ENCODE assay signal across 8 mouse cellular contexts in genomic region chr14:119006441-119007102, GRCm38 (mm10).
DNase-seq lines count a peak whose midpoint lies in the region; ATAC-seq and TF ChIP-seq lines count a peak whose summit lies in the region.

No protein-coding gene starts in this region.

- TF ChIP-seq CTCF in gastrocnemius, adult 2 months (IDR thresholded peaks at IDR 0.05) = no peak
- no peak for TF ChIP-seq CTCF in E14TG2a.4 (conservative IDR thresholded peaks at IDR 0.05; ENCODE audit: low read length)

- no peak for ATAC-seq in embryonic facial prominence, embryonic 13.5 days (ENCODE audit: insufficient number of reproducible peaks, insufficient read depth, low FRiP score, low TSS enrichment, low read depth)
- ATAC-seq in kidney, embryonic 14.5 days (ENCODE audit: low FRiP score, low TSS enrichment) = no peak
- peak; percentile 4; the same call in 1 of the 2 replicates for ATAC-seq in midbrain, embryonic 16.5 days

- peak overlapping the region; percentile 81 for H3K4me2 ChIP-seq in embryonic facial prominence, embryonic 13.5 days
- H3K4me2 ChIP-seq in kidney, embryonic 14.5 days (replicated peaks; ENCODE audit: low read depth, low read length) = peak overlapping the region; percentile 86
- H3K4me2 ChIP-seq in midbrain, embryonic 16.5 days (ENCODE audit: low read length) = peak overlapping the region; percentile 92

- H3K9me3 ChIP-seq in E14TG2a.4 (ENCODE audit: low read length) = no peaks in the 10 kb centered on the region
- H3K9me3 ChIP-seq in embryonic facial prominence, embryonic 13.5 days = no peaks in the 10 kb centered on the region
- no peaks in the 10 kb centered on the region for H3K9me3 ChIP-seq in kidney, embryonic 14.5 days (ENCODE audit: control insufficient read depth, low read length)
- no peaks in the 10 kb centered on the region for H3K9me3 ChIP-seq in midbrain, embryonic 16.5 days (replicated peaks; ENCODE audit: control insufficient read depth, low read length, poor library complexity, severe bottlenecking)

- DNase-seq in gastrocnemius, adult 2 months = no peak
- DNase-seq in gastrocnemius, adult 18-20 months (ENCODE audit: low spot score) = no peak
- no peak for DNase-seq in adrenal gland, adult 2 months
- DNase-seq in adrenal gland, adult 8-10 months = no peak

- peak overlapping the region; percentile 92 for H3K27ac ChIP-seq in gastrocnemius, adult 2 months
- H3K27ac ChIP-seq in embryonic facial prominence, embryonic 13.5 days = peak overlapping the region; percentile 14; the same call in 1 of the 2 replicates
- H3K27ac ChIP-seq in kidney, embryonic 14.5 days (ENCODE audit: low read depth, low read length) = peak overlapping the region; percentile 67; the same call in 1 of the 2 replicates
- peak overlapping the region; percentile 82 for H3K27ac ChIP-seq in midbrain, embryonic 16.5 days (ENCODE audit: low read length)

- no peaks in the 10 kb centered on the region for H3K27me3 ChIP-seq in E14TG2a.4 (ENCODE audit: insufficient read depth, low read length)
- H3K27me3 ChIP-seq in embryonic facial prominence, embryonic 13.5 days = no peaks in the 10 kb centered on the region
- no peaks in the 10 kb centered on the region for H3K27me3 ChIP-seq in kidney, embryonic 14.5 days (ENCODE audit: control insufficient read depth, insufficient read depth, low read length)
- H3K27me3 ChIP-seq in midbrain, embryonic 16.5 days (ENCODE audit: control insufficient read depth, insufficient read depth, low read depth, low read length) = no peaks in the 10 kb centered on the region

- no peaks in the 10 kb centered on the region for H3K36me3 ChIP-seq in E14TG2a.4 (ENCODE audit: insufficient read depth, low read length)
- peaks cover 14% of the 10 kb centered on the region for H3K36me3 ChIP-seq in embryonic facial prominence, embryonic 13.5 days
- H3K36me3 ChIP-seq in kidney, embryonic 14.5 days (ENCODE audit: control insufficient read depth, insufficient read depth, low read length) = peaks cover 5% of the 10 kb centered on the region; the same call in 1 of the 2 replicates
- H3K36me3 ChIP-seq in midbrain, embryonic 16.5 days (ENCODE audit: control insufficient read depth, insufficient read depth, low read length) = peaks cover 5% of the 10 kb centered on the region; the same call in 1 of the 2 replicates

- intact Hi-C loops in gastrocnemius, adult 2 months (cut with DNase I) = loop anchor here (10.0 kb wide), 1 partner anchor 302 kb away; the partner anchor contains the start of gene Abcc4

- H3K4me1 ChIP-seq in E14TG2a.4 (replicated peaks; ENCODE audit: low read depth, low read length) = peaks cover 27% of the 10 kb centered on the region
- peaks cover 3% of the 10 kb centered on the region; the same call in 1 of the 2 replicates for H3K4me1 ChIP-seq in embryonic facial prominence, embryonic 13.5 days
- no peaks in the 10 kb centered on the region for H3K4me1 ChIP-seq in kidney, embryonic 14.5 days (ENCODE audit: control insufficient read depth, insufficient read depth, low read length)
- H3K4me1 ChIP-seq in midbrain, embryonic 16.5 days (ENCODE audit: control insufficient read depth, insufficient read depth, low read length) = peaks cover 9% of the 10 kb centered on the region

- H3K9ac ChIP-seq in embryonic facial prominence, embryonic 13.5 days = peak overlapping the region; percentile 66
- peak overlapping the region; percentile 52 for H3K9ac ChIP-seq in kidney, embryonic 14.5 days (ENCODE audit: low read depth, low read length)
- peak overlapping the region; percentile 53 for H3K9ac ChIP-seq in midbrain, embryonic 16.5 days (ENCODE audit: low read depth, low read length)

- WGBS in embryonic facial prominence, embryonic 13.5 days = 4% methylated on average over 49 of the region's 49 CpGs
- 1% methylated on average over 49 of the region's 49 CpGs for WGBS in kidney, embryonic 14.5 days
- WGBS in midbrain, embryonic 16.5 days = under 1% methylated on average over 49 of the region's 49 CpGs

- H3K4me3 ChIP-seq in gastrocnemius, adult 2 months = peak overlapping the region; percentile 81
- peak overlapping the region; percentile 77 for H3K4me3 ChIP-seq in E14TG2a.4 (replicated peaks; ENCODE audit: low read length)
- H3K4me3 ChIP-seq in embryonic facial prominence, embryonic 13.5 days = peak overlapping the region; percentile 51
- H3K4me3 ChIP-seq in kidney, embryonic 14.5 days (ENCODE audit: low read length) = peak overlapping the region; percentile 51
- peak overlapping the region; percentile 51 for H3K4me3 ChIP-seq in midbrain, embryonic 16.5 days (ENCODE audit: low read depth, low read length)

Comparison
In these comparisons a context has a peak if more than half of its experiments do, and no peak if none do; other contexts are left out.
1. H3K27ac ChIP-seq: peak in every context shown above with its lines; median percentile 92 in gastrocnemius, adult 2 months; 82 in midbrain, embryonic 16.5 days; 67 in kidney, embryonic 14.5 days; 14 in embryonic facial prominence, embryonic 13.5 days.